Mouse (Mus musculus): ENCODE measurements around the gene Susd3.

GRCm38 (mm10) chr13:49209306-49209705, 39.2 kb downstream of the Susd3 start:
- no peak for TF ChIP-seq POLR2A (IDR thresholded peaks at IDR 0.05; ENCODE audit: borderline replicate concordance, extremely low read depth, low read depth, low read length)
- no peak for TF ChIP-seq CTCF (IDR thresholded peaks at IDR 0.05; ENCODE audit: insufficient read depth, low read length)

All from lung, adult 2 months (tissue).